Mouse (Mus musculus): ENCODE measurements around the gene Prune1. TPM values are rescaled to one million over a fixed set of nuclear protein-coding genes. Genes with fewer than 3 reads are reported as not detected.

Gene Prune1
- total RNA-seq, 2 experiments from 2014 or later: 63.9 to 69.3 TPM

DNA sequence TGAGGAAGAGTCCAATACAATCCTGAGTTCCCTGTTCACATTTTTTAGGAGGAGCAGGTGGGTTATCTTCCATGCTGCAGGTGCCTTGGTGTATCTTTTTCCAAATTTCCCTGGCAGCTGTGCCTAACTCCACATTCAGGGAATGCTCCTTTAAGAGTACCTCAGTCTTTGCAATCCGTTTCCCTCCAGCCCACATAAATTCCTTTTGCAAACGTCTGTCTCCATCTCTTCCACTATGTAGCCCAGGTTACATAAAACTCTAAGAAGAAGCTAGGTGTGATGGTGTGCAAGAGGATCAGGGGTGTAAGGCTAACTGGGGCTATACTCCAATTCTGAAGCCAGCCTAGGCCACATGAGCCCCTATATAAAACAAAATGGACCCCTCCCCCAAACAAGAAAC, 38.8 kb downstream of the Prune1 start:
- intact Hi-C loops (cut with DNase I): no loop called here
- DNase-seq: no peak

DNA sequence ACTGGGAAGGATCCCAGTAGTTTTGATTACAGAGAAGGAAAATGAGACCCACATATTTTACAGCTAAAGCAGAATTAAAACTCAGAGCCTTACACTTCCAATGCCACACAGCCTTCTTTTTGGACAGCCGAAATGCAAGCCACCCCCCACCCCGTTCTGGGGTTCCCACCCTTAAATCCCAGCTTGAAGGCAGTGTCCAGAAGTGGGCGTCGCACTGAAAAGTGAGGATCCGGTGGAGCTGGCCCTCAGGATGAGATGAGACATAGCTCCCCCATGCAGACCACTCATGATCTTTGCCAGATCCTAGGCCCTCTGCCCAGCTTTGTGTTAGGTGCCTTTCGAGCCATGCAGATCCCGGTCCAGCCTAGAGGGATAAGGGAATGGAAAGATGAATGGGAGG, 40.4 kb downstream of the Prune1 start, which contains the start of gene Gm128:
TSS of gene Gm128 (minus strand) at position 101 of the 400 bp plus-strand sequence.
- no peak for DNase-seq
- intact Hi-C loops (cut with DNase I): no loop called here

DNA sequence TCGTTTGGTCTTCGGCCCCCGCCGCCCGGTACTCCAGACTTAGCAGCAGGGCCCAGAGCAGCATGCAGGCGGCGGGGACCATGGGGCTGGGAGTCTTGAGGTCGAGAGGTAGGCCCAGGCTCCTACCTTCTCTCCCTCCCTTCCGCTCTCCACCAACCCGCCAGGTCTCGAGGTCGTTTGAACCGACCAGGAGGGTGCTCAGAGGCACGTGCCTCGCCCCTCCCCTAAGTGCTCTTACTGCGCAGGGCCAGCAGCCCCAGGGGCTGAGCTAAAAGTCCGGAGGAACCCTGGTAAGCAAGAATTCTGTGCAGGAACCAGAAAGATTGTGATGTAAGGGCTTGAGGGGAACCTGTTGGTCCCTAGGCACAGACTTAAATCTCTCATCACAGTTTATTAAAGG, 41.0 kb downstream of the Prune1 start:
- DNase-seq: no peak
- intact Hi-C loops (cut with DNase I): no loop called here

- intact Hi-C loops (cut with DNase I): no loop called here
- DNase-seq: no peak
Observed at GRCm38 (mm10) chr3:95239971-95240370, 41.9 kb downstream of the Prune1 start.

DNA sequence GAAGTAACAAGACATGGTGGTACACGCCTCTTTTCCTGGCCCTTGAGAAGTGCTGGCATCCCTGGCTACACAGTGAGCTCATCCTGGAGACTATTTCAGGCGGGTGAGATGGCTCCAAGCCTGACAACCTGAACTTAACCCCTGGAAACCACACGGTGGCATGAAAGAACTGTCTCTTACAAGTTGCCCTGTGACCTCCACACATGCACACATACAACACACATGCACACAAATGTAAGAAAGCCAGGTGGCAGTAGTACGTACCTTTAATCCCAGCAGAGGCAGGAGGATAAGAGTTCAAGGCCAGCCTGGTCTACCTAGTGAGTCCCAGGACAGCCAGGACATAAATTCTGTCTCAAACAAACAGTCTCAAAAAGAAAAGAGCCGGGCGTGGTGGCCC, 42.9 kb downstream of the Prune1 start:
- no peak for DNase-seq

GRCm38 (mm10) chr3:95237541-95238099, 44.3 kb downstream of the Prune1 start:
- DNase-seq: no peak
- intact Hi-C loops (cut with DNase I): no loop called here

More for the DNA sequence above, 42.9 kb downstream of the Prune1 start:
- intact Hi-C loops (cut with DNase I): no loop called here

DNA sequence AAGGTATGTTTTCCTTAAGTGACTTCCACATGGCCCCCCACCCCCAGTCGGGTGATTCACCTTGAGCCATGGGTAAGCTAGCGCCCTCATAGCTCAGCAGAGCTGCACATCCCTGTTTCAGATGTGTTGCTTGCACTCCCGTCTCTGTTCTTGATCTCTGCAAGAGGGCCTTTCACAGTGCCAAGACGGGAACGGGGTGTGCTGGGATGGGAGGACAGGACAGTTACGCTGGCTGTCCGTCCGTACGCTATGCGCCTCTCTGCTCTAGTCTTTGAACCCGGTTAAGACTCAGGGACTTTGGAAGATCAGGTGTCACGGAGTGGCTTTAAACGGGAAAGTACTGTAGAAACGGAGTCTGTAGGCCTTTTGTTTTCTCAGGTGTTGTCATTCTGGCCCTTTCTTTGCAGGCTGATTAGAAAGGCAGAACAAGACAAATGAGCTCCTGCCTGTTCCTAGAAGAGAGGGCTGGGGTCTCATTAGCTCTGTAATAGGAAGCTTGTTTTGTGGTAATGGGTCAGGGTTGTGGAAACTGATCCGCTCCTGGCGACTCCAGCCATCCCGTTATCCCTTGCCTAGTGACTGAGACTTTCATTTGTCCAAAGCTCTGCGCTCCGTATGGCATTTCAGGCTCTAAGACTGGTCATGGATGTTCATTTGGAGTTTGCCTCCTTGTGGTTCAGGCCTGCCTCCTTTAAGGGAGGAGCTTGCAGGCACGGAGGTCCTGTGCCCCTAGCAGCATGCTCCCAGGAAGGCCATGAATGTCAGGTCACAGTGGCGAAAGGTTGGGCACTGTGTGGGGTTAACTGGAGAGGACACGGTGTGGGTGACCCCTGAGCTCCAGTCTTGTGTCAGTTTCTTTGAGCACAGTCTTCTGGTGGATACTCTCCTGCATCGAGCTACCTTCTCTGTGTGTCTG, 46.2 kb downstream of the Prune1 start:
- intact Hi-C loops (cut with DNase I): no loop called here
- DNase-seq: no peak

- DNase-seq: no peak
- intact Hi-C loops (cut with DNase I): no loop called here
Observed at GRCm38 (mm10) chr3:95233303-95233980, 48.4 kb downstream of the Prune1 start.

- intact Hi-C loops (cut with DNase I): no loop called here
Observed at GRCm38 (mm10) chr3:95232771-95233170, 49.1 kb downstream of the Prune1 start.

DNA sequence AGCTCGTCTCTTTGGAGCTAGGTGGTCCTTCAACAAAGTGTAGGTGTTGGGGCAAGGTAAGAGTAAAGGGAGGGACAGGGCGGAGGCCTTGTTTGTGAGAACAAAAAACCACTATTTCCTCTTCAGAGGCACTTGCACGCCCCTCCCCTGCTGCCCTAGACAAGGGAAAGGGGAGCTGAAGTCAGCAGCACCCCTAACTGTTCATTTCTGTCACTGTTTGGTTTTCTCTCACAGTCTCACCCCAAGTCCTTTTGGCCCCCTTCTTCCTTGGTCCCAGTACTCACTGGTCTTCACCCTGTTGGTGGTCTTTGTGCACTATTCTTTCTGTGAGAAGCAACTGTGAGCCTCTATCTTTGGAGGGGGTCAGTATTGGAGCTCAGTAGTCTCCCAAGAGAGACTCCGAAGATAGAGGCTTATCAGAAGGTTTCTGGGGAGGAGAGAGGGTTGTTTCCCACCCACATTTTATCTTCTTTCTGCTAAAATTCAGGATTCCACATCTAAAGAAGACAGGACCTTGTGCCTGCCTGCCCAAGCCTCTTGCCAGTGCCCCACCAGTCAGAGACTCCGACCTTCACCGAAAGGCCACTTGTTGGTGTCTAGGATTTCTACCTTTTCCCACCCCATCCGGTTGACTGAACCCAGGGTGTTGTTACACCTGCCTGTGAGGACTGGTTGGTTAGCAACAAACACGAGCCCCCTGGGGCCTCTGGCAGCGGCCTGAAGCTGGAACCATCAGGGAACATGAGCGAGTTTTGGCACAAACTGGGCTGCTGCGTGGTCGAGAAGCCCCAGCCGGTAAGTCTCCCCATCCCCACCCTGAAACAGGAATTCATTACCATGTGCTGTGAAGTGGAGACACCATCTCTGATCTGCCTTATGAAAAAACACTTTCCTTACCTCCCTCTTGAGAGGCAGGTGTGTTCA, 50.3 kb downstream of the Prune1 start, which contains the start of gene Mllt11:
TSS of gene Mllt11 (minus strand) at position 874 of the 924 bp plus-strand sequence.
- DNase-seq: no peak
- intact Hi-C loops (cut with DNase I): no loop called here

More at GRCm38 (mm10) chr3:95232771-95233170, 49.1 kb downstream of the Prune1 start:
- no peak for DNase-seq

- intact Hi-C loops (cut with DNase I): no loop called here
- DNase-seq: no peak
Observed at GRCm38 (mm10) chr3:95230495-95231297, 51.2 kb downstream of the Prune1 start.

DNA sequence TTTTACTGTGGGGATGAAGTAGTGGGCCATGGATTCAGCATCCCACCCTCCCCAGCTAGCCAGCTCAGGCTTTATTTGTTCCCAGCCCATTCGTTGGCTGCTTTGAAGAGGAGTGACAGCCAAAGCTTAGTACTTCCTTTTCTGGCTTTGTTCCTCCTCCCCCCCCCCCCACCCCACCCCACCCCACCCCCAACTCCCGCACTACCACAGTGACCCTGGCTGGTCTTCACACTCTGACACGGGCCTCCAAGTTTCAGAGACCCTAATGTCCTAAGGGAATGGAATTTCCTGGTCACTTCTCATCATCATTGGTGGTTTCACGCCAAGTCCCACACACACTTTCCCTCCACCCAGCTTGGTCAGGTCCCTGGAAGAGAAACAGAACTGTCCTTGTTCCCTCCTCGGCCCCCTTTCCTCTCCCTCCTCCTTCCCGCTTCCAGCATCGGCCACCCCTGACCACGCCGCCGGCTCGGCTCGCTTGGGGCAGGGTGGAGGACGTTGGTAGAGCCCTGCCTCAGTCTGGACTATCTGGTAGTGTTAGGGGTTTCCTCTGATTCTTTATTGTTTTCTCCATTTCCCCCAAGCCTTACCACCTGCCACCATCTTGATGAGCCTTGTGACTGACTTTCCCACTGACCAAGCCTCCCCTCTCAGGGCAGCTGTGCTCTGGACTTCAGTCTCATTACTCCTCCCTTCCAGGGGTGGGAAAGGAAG, 51.9 kb downstream of the Prune1 start:
- intact Hi-C loops (cut with DNase I): loop anchor here (5.0 kb wide), 1 partner anchor 52 kb away; the partner anchor contains the start of genes Mindy1 and Prune1
- peak; percentile 55 for DNase-seq

DNA sequence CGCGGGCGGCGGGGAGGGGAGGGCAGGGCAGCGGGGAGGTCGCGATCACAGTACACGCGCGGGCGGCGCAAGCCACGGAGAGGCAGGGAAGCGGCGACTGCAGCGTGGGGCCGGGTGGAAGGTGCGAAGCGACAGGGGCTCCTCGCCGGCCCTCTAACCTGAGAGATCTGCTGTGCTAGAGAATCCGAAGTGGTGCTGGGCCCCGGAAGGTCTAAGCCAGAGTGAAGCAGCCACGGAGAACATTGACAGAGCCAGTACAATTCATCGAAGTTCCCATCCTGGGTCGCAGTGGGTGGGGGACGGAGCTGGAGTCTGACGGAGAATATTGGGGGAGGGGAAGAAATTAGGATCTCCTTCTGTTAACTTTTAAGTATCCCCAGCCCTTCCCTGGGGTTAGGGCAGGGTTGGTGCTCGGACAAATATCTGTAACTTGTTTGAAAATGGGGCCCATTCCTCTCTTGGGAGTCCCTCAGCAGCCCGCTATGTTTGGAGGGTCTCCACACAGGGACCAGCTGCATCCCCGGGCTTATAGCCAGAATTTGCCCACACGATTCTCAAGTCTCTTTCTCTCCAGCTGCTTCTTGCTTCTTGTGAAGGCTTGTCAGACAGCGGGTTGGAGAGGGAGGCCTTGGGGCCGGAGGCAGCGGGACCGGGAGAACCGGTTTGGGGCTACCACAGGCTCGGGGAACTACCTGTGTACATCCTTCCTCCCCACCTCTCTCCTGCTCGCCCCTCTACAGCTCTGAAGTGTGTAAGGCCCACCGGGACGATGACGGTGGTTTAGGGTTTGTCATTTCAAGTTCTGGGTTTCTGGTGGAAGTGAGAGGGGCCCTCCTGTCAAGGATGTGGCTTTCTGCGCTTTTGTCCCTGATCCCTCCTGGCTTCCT, 52.7 kb downstream of the Prune1 start:
- peak; percentile 79 for DNase-seq
- intact Hi-C loops (cut with DNase I): loop anchor here (5.0 kb wide), 1 partner anchor 53 kb away; the partner anchor contains the start of genes Mindy1 and Prune1

DNA sequence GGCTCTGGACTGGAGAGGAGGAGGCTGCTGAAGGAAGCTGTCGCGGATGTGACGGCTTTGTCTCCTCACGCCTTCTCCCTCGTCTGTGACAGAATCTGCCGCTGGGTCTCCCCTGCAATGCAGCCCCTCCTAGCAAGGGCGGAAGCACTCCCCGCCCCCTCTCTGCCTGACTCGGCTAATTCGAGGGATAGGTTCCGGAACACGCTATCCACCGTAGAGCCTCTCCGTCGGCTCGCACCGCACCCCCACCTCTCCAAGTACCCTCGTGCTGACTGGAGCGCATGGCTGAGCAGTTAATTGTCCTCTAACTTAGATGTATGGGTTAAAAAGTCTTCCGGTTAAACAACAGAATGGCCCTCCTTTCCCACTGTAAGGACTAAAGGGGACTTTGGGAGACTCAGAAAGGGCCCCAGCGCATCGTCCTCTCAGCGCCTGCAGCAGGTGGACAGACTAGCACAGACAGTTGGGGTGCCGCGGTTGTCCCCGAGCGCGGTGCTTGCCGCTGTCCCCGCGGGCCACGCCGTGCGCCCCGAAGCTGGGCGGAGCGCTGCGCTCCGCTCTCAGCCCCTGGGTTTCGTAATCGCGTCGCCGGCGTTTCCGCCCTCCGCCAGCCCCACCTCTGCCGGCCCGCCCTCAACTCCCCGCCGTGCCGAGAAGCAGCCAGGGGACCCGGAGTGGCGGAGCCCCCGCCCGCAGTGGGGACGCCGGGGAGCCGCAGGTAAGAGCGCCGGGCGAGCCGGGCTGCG, 53.6 kb downstream of the Prune1 start, which contains the start of gene Cdc42se1:
TSS of gene Cdc42se1 (plus strand) at position 585 of the 746 bp plus-strand sequence.
- peak; percentile 92 for DNase-seq
- intact Hi-C loops (cut with DNase I): loop anchor here (5.0 kb wide), 1 partner anchor 54 kb away; the partner anchor contains the start of genes Mindy1 and Prune1

GRCm38 (mm10) chr3:95227214-95227613, 54.7 kb downstream of the Prune1 start:
- intact Hi-C loops (cut with DNase I): loop anchor here (5.0 kb wide), 1 partner anchor 55 kb away; the partner anchor contains the start of genes Mindy1 and Prune1
- DNase-seq: no peak

DNA sequence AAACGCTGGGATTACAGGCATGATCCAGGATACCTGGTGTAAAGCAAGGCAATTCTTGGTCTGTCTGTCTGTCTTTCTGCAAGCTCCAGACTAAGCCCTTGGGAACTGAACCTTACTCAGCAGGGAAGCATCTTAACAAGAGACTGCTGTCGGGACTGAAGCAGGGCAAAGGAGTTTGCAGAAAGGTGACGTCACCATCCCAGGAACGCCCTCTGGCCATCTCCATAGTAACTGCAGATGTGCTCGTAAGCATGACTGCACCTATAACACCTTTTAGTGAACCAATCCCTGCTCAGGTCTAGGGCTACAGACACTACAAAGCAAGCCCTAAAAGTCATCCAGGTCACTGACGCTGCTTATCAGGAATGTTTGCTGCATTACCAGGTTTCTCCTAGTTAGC, 57.6 kb downstream of the Prune1 start:
- intact Hi-C loops (cut with DNase I): no loop called here
- no peak for DNase-seq

GRCm38 (mm10) chr3:95223041-95223440, 58.8 kb downstream of the Prune1 start:
- intact Hi-C loops (cut with DNase I): no loop called here
- DNase-seq: no peak

Data from left cerebral cortex, postnatal 4 days (tissue).